Mouse (Mus musculus) Muller cell, postnatal 12 days (primary cell): ENCODE measurements around the gene Ttll8.
A peak's percentile ranks its signal among the peaks of the same experiment; 100 is the strongest.

Experiments
- DNase-seq: peaks from one replicate; pipeline ENCODE4 v3.0.0-alpha.2; 2015; ENCODE audit errors: inconsistent ontology term

Gene Ttll8

GRCm38 (mm10) chr15:88954368-88955072, at the start of gene Ttll8:
TSS of gene Ttll8 (minus strand) at chr15:88954418.
- peak; percentile 4 for DNase-seq

- no peak for DNase-seq
Observed at GRCm38 (mm10) chr15:89001245-89001644, 47.0 kb upstream of the Ttll8 start.

DNA sequence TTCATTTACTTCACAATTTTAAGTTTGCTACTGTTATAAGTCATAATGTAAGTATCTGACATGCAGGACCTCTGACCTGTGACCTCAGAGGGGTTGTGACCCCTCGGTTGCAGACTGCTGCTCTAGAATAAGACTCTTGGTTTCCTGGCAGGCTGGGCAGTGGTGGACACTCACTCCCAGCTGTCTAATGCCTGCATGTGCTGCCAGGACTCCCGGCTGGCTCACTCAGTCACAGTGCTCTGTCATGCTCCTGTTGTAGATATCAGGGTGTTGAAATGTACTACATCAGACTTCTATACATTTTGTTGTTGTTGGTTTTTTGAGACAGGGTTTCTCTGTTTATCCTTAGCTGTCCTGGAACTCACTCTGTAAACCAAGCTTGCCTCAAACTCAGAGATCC, 46.1 kb upstream of the Ttll8 start:
- DNase-seq, result no peak

DNA sequence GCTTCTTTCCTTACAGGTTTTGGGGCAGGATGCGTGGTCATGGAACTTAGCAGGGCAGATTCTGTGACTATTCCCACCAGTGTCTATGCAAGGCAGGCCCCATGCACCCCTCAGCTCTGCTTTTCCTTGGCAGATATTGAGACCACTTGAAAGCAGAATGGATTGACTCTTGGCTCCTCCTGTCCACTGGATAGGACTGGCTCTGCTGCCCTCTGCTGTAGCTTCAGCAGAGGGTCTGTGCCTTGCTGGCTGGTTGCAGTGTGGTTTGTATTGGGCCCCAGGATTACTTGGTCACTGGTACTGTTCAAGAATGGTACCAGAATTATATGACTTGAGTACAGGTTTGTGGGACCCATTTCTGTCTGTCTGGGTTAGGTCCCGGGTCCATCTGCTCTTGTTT, 44.9 kb upstream of the Ttll8 start:
- DNase-seq, result peak; percentile 16

- no peak for DNase-seq
Observed at GRCm38 (mm10) chr15:88998636-88999035, 44.4 kb upstream of the Ttll8 start.

GRCm38 (mm10) chr15:88989236-88989635, 35.0 kb upstream of the Ttll8 start:
- DNase-seq, result no peak

DNA sequence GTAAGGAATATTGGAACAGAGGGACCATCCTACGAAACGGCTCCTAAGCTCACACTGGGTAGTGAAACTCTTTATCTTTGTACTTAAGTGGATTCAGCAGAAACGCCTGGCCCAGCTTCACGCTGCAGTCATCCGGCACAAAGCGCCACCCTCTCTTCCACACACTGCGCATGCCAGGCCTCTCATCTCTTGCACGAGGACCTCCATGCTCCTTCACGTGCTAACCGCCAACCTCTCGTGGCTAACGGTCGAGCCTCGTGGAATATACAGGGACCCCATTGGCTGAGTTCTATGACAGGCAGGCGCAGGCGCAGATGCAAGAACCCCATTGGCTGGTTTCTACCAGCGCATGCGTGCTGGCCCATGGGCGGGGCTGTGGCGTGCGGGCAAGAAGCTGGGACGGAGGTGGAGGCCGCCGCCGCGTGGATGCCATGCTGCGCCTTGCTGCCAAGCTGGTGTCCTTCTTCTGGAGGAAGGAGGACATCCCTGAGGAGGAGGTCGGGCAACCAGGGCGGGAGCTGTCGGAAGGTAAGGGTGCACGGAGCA, 28.4 kb upstream of the Ttll8 start, which contains the start of gene Mov10l1:
Mov10l1 (plus strand) TSS at position 376 of the 546 bp plus-strand sequence.
- DNase-seq, result no peak

GRCm38 (mm10) chr15:88979138-88979446, 24.9 kb upstream of the Ttll8 start:
- no peak for DNase-seq

DNA sequence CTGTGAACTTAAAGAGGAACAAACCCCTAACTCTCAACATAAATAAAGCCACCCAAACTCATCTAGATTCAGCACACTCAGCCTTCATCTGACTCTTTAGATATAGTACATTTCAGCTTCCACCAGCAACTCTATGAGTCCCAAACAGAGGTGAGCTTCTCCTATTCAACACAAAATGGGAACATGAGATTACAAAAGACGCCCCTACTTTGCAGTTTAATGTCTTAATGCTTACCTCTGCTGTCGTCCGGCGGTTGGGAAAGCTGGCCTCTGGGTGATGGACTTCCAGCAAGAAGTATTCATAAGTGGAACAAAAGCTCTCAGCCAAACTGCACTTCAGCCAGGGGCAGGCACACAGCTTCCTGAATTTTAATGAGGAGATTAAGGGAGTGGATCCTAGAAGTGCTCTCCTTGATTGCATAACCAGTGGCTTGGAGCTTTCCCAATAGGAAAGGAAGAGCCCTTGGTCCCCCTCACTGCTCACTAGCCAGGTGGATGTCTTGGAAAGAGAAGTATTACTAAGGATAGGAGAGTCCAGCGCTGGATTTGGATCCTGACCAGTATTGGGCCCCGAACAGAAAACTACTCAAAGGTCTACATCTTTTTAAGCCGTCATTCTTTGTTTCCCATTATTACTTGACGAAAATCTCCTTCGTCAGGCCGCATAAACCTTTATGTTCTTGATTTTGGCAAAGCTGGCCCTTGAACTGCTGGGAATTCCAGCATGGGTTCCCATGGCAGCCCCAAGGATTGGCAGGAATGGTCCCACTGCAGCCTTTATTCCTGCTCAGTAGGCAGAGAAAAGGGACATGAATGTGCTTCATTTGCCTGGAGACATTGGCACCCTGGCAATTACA, 24.3 kb upstream of the Ttll8 start, which contains the start of gene Mlc1:
Mlc1 (minus strand) TSS at position 727 of the 857 bp plus-strand sequence.
- peak; percentile 91 for DNase-seq

- no peak for DNase-seq
Observed at GRCm38 (mm10) chr15:88972300-88972699, 18.1 kb upstream of the Ttll8 start.

- no peak for DNase-seq
Observed at GRCm38 (mm10) chr15:88964070-88964578, 9.9 kb upstream of the Ttll8 start.

GRCm38 (mm10) chr15:88957522-88957921, 3.3 kb upstream of the Ttll8 start:
- DNase-seq, result peak; percentile 68

DNA sequence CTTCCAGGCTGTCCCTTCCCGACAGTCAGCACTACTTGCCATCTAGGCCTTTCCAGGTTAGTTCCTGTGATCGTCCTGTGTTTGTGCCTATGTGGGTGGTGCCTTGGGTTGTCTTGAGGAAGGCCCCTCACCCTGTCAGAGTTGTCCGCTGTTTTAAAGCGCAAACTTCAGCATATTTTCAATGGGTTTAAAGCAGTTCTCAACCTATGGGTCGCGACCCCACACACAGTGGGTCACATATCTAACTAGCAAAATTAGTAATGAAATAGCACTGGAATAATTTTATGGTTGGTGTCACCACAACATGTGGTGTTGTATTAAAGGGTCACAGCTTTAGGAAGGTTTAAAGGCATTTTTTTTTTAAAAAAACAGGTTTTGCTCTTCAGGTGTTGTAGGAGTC, 1.1 kb upstream of the Ttll8 start:
- no peak for DNase-seq

DNA sequence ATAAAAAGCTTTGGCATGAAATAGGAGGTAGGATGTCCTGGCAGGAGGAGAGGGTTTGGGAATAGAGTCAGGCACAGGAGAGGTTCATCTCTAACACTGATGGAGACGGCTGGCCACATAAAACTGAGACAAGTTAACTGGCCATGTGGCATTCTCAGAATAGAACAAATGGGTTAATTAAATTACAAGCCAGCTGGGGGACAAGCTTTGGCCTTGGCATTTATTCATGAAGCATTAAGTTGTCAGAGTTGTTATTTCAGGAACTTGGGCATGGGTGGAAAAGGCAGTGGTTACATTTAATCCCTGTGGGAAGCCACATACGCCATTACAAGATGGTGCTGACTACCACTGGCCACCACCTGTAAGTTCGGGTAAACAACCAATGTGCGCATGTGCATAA, 3.0 kb downstream of the Ttll8 start:
- no peak for DNase-seq

GRCm38 (mm10) chr15:88946851-88947250, 7.4 kb downstream of the Ttll8 start:
- no peak for DNase-seq

DNA sequence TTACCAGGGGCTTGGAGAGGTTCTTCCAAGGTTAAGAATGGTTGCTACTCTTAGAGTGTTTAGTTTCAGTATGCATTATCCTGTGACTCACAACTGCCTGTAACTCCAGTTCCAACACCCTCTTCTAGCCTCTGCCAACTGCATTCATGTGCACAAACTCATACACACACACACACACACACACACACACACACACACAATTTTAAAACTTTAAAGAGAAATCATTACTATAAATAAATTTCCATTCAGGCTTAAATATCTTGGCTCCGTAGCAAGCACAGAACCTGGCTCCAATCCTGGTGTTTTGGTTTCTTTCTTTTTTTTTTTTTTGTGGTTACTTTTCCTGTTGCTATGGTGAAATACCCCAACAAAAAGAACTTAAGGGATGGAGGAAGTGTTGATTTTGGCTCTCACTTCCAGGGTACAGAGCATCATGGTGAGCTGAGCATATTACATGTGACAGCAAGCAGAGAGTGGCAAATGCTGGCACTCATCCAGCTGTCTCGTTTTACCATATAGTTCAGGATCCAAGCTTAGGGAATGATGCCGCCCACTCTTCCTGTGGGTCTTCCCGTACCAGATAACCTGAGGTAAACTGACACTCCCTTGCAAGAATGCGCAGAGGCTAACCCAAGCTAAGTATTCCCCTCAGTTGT, 10.2 kb downstream of the Ttll8 start:
- DNase-seq, result peak; percentile 59

DNA sequence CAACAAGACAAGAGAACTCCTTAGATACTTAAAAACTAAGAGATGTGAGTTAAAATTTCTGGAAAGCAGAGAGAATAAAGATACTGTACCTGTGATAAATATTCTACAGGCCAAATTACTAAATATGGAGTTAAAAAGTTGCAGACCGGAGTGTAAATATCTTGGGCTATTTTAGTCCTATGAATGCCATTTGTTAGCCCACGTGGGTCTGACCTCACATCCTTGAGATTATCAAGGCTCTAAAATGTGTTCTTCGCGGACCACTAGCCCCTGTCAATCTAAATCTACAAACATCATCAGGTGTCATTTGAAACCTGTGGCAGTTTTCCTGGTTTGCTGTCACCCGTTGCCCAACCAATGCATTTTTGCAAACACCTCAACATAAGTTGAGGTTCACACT, 11.4 kb downstream of the Ttll8 start:
- DNase-seq, result no peak

DNA sequence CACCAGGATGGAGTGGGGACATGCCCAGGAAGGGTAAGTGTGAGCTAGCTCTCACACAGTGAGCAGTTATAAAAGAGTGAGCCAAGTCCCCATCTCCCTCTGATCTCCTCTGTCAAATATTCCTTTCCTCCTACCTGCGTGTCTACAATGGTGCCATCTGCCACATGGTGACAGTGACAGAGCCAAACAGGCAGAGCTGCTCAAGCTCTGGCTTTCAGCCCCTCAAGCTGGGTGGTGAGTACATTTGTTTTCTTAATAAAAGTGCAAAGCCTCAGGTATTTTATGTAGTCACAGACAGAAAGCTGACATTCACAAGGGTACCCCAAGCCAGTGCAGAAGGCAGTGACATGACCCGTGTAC, 16.9 kb downstream of the Ttll8 start:
- no peak for DNase-seq

DNA sequence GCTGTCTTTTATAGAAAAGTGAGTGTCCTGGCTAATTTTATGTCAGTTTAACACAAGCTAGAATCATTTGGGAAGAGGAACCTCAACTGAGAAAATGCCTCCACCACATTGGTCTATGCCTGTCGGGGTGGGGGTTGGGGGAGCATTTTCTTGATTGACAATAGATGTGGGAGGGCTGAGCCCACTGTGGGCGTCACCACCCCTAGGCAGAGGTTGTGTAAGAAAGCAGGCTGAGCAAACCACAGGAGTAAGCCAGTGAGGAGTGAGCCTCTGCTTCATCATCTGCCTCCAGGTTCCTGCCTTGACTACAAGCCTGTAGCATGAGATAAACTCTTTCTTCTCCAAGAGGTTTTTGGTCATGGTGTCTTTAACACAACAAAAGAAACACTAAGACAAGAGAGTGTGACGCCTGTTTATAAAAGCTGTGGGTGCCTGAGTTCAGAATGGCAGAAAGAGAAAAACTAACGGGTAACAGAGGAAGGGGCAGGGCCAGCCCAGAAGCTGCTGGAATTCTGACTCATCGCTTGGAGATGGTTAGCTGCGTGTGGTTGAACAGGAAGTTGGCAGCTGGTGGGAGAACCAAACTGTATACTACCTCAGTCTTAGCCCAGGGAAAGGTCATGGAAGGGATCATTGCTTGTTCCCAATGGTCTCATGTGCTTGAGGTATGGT, 17.5 kb downstream of the Ttll8 start:
- DNase-seq, result peak; percentile 56

GRCm38 (mm10) chr15:88934141-88934540, 20.1 kb downstream of the Ttll8 start:
- peak; percentile 11 for DNase-seq

- no peak for DNase-seq
Observed at GRCm38 (mm10) chr15:88932667-88933066, 21.6 kb downstream of the Ttll8 start.

GRCm38 (mm10) chr15:88921992-88922310, 32.3 kb downstream of the Ttll8 start:
- DNase-seq, result no peak
